Mouse (Mus musculus) forebrain, embryonic 14.5 days (tissue): Measurements from ENCODE around the gene Cant1. TPM values are rescaled to one million over a fixed set of nuclear protein-coding genes. Genes with fewer than 3 reads are reported as not detected.
"Not testable (repeated sequence)": the region's sequence is repeated elsewhere in the genome, so short reads cannot be mapped to it uniquely, and the experiment has no call there.

Experiments
- ATAC-seq: fragments of 200-750 bp; cut with Nextera tagmentation; 2 replicates; pipeline ENCODE4 v1.8.0; 2017; ENCODE audit warnings: mild to moderate bottlenecking, moderate library complexity
- DNase-seq: peaks from one replicate; pipeline ENCODE4 v3.0.0-alpha.2; 2015; ENCODE audit warnings: low spot score
- H3K27ac ChIP-seq: fragments of 300-500 bp; sonication (generic); 2 replicates; pipeline ENCODE4 v1.5.1; 2014; ENCODE audit warnings: low read depth, mild to moderate bottlenecking, control low read depth, low read length, moderate library complexity
- H3K27me3 ChIP-seq: fragments of 300-500 bp; sonication (generic); replicated peaks from 2 replicates; pipeline ENCODE4 v1.6.1; 2014; ENCODE audit warnings: low read length, control low read depth, mixed read lengths; ENCODE audit not compliant: control insufficient read depth, insufficient read depth
- H3K36me3 ChIP-seq: fragments of 300-500 bp; sonication (generic); 2 replicates; pipeline ENCODE4 v1.6.1; 2014; ENCODE audit warnings: low read length, control low read depth; ENCODE audit not compliant: control insufficient read depth, insufficient read depth
- H3K4me1 ChIP-seq: fragments of 300-500 bp; sonication (generic); 2 replicates; pipeline ENCODE4 v1.6.1; 2014; ENCODE audit warnings: antibody characterized with exemption, low read length, control low read depth; ENCODE audit not compliant: control insufficient read depth, insufficient read depth
- H3K4me2 ChIP-seq: fragments of 300-500 bp; sonication (generic); 2 replicates; pipeline ENCODE4 v1.6.1; 2014; ENCODE audit warnings: mild to moderate bottlenecking, control low read depth, low read length
- H3K4me3 ChIP-seq: fragments of 300-500 bp; sonication (generic); 2 replicates; pipeline ENCODE4 v1.5.1; 2014; ENCODE audit warnings: low read depth, low read length, control low read depth
- H3K9ac ChIP-seq: fragments of 300-500 bp; sonication (generic); 2 replicates; pipeline ENCODE4 v1.6.1; 2014; ENCODE audit warnings: mild to moderate bottlenecking, low read length, control low read depth, moderate library complexity
- H3K9me3 ChIP-seq: fragments of 300-500 bp; sonication (generic); replicated peaks from 2 replicates; pipeline ENCODE4 v1.6.1; 2016; ENCODE audit warnings: low read length, control low read depth, mixed read lengths; ENCODE audit not compliant: control insufficient read depth
- whole genome bisulfite sequencing: fragments of 180-500 bp; shearing (Covaris S2); extraction: QIAGEN DNeasy Blood & Tissue Kit; methylation state at CpG from one replicate; pipeline ENCODE4 v1.1.7; 2014; 5-methylcytosine and 5-hydroxymethylcytosine counted together
- polyA plus RNA-seq: library from polyadenylated mRNA; unstranded; fragments of >200 nt; fragmentation: Nextera tagmentation; extraction: Ambion mirVana; gene quantifications from 2 replicates; pipeline ENCODE4 v1.2.1, GENCODE M21; 2014

Cant1 gene
- polyA plus RNA-seq, 1 experiment from 2014 or later = 22.8 TPM

GRCm38 (mm10) chr11:118397806-118398530, 20.9 kb downstream of the Cant1 start:
- no peaks in the 10 kb centered on the region for H3K36me3 ChIP-seq
- H3K4me2 ChIP-seq = no peak overlapping the region
- H3K4me3 ChIP-seq = no peak overlapping the region
- H3K9ac ChIP-seq = no peak overlapping the region
- no peaks in the 10 kb centered on the region for H3K27me3 ChIP-seq
- H3K4me1 ChIP-seq = no peaks in the 10 kb centered on the region
- 92% methylated on average over 26 of the region's 26 CpGs for WGBS
- ATAC-seq (no peak), DNase-seq (no peak)
- H3K9me3 ChIP-seq = no peaks in the 10 kb centered on the region
- H3K27ac ChIP-seq = no peak overlapping the region

- ATAC-seq (no peak), DNase-seq (no peak)
- H3K9ac ChIP-seq = no peak overlapping the region
- H3K4me2 ChIP-seq = no peak overlapping the region
- H3K4me3 ChIP-seq = no peak overlapping the region
- H3K27ac ChIP-seq = no peak overlapping the region
- WGBS = 71% methylated on average over 6 of the region's 6 CpGs
- H3K27me3 ChIP-seq = no peaks in the 10 kb centered on the region
- H3K9me3 ChIP-seq = no peaks in the 10 kb centered on the region
- no peaks in the 10 kb centered on the region for H3K36me3 ChIP-seq
- H3K4me1 ChIP-seq = no peaks in the 10 kb centered on the region
Measured at GRCm38 (mm10) chr11:118394538-118394937, 24.3 kb downstream of the Cant1 start.

DNA sequence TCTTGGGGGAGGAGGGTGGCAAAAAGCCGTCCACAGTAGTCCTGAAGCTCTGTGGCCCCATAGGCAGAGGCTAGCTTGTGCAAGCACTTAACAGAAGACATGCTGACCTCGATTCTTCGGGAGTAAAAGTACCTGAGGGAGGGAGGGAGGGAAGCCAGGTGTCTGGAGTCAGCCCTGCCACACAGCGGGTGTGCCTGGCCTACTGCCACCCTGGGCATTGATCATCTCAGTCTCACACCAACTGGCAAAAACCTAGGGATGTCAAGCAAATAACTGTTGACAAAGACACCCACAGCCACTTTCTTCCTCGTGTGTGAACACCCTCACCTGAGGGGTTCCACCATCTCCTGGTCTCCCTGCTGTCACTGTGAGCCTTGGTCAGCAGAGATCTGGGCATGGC, 24.9 kb downstream of the Cant1 start:
- no peak overlapping the region for H3K9ac ChIP-seq
- H3K27me3 ChIP-seq = no peaks in the 10 kb centered on the region
- ATAC-seq = no peak
- WGBS = 80% methylated on average over 5 of the region's 5 CpGs
- DNase-seq = no peak
- H3K4me1 ChIP-seq = no peaks in the 10 kb centered on the region
- no peak overlapping the region for H3K4me2 ChIP-seq
- H3K27ac ChIP-seq = no peak overlapping the region
- no peaks in the 10 kb centered on the region for H3K36me3 ChIP-seq
- H3K4me3 ChIP-seq = no peak overlapping the region
- H3K9me3 ChIP-seq = no peaks in the 10 kb centered on the region

- H3K27me3 ChIP-seq, H3K4me2 ChIP-seq, H3K27ac ChIP-seq, H3K9me3 ChIP-seq, H3K9ac ChIP-seq, H3K36me3 ChIP-seq, H3K4me3 ChIP-seq, ATAC-seq, DNase-seq, H3K4me1 ChIP-seq: not testable (repeated sequence)
- WGBS = 83% methylated on average over 13 of the region's 13 CpGs
Measured at GRCm38 (mm10) chr11:118387816-118388215, 31.1 kb downstream of the Cant1 start.

GRCm38 (mm10) chr11:118379251-118380009, 39.5 kb downstream of the Cant1 start:
- ATAC-seq (no peak), DNase-seq (peak; percentile 76)
- WGBS = 48% methylated on average over 11 of the region's 11 CpGs
- Histone ChIP-seq H3K9ac (no peak overlapping the region), H3K4me3 (no peak overlapping the region), H3K4me1 (peaks cover 5% of the 10 kb centered on the region; the same call in 1 of the 2 replicates), H3K27me3 (no peaks in the 10 kb centered on the region), H3K9me3 (no peaks in the 10 kb centered on the region), H3K36me3 (no peaks in the 10 kb centered on the region), H3K4me2 (no peak overlapping the region), H3K27ac (no peak overlapping the region)

DNA sequence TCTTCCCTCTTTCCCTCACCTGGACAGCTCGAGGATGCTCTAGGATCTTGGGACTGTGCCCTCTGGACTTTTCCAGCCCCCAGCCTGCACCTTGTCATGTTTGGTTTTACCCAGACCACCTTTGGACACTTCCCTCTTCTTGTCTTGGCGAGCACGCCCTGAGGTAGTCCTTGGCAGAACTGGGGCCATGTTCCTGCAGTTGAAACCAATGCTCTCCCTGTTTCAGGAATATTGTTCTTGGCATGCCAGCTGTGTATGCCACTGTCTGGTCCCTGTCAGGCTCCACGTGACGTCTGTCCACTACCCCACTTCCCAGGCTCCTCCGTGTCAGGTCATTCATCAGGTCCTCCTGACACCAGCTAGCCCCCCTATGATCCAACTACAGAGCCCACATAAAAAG, 40.2 kb downstream of the Cant1 start:
- 87% methylated on average over 6 of the region's 6 CpGs for WGBS
- no peak overlapping the region for H3K27ac ChIP-seq
- H3K27me3 ChIP-seq = no peaks in the 10 kb centered on the region
- H3K36me3 ChIP-seq = no peaks in the 10 kb centered on the region
- H3K4me2 ChIP-seq = no peak overlapping the region
- H3K9ac ChIP-seq = no peak overlapping the region
- ATAC-seq (no peak), DNase-seq (no peak)
- H3K4me3 ChIP-seq = no peak overlapping the region
- H3K4me1 ChIP-seq = peaks cover 5% of the 10 kb centered on the region; the same call in 1 of the 2 replicates
- H3K9me3 ChIP-seq = no peaks in the 10 kb centered on the region

- H3K4me2 ChIP-seq, H3K9ac ChIP-seq, H3K9me3 ChIP-seq, DNase-seq, H3K27ac ChIP-seq, H3K4me1 ChIP-seq, ATAC-seq, H3K36me3 ChIP-seq, H3K27me3 ChIP-seq, H3K4me3 ChIP-seq: not testable (repeated sequence)
Measured at GRCm38 (mm10) chr11:118376323-118376722, 42.6 kb downstream of the Cant1 start.

- no peaks in the 10 kb centered on the region for H3K36me3 ChIP-seq
- no peak overlapping the region for H3K27ac ChIP-seq
- no peak overlapping the region for H3K4me3 ChIP-seq
- no peak overlapping the region for H3K4me2 ChIP-seq
- ATAC-seq = no peak
- H3K9ac ChIP-seq = no peak overlapping the region
- peaks cover 5% of the 10 kb centered on the region; the same call in 1 of the 2 replicates for H3K4me1 ChIP-seq
- no peak for DNase-seq
- 85% methylated on average over 5 of the region's 5 CpGs for WGBS
- H3K27me3 ChIP-seq = no peaks in the 10 kb centered on the region
- H3K9me3 ChIP-seq = no peaks in the 10 kb centered on the region
Measured at GRCm38 (mm10) chr11:118375881-118376280, 43.0 kb downstream of the Cant1 start.

GRCm38 (mm10) chr11:118375461-118375860, 43.4 kb downstream of the Cant1 start:
- Histone ChIP-seq H3K27ac (no peak overlapping the region), H3K4me1 (peaks cover 5% of the 10 kb centered on the region; the same call in 1 of the 2 replicates), H3K9ac (no peak overlapping the region), H3K27me3 (no peaks in the 10 kb centered on the region), H3K36me3 (no peaks in the 10 kb centered on the region), H3K9me3 (no peaks in the 10 kb centered on the region), H3K4me2 (no peak overlapping the region), H3K4me3 (no peak overlapping the region)
- no peak for DNase-seq
- 89% methylated on average over 8 of the region's 8 CpGs for WGBS
- ATAC-seq = no peak
